Mouse (Mus musculus): Measurements from ENCODE around the gene Clip3. TPM values are rescaled to one million over a fixed set of nuclear protein-coding genes. Genes with fewer than 3 reads are reported as not detected.
A peak's percentile ranks its signal among the peaks of the same experiment; 100 is the strongest.

Clip3 gene
- polyA plus RNA-seq, 1 experiment = 19.4 TPM

- TF ChIP-seq POLR2AphosphoS2 (IDR thresholded peaks at IDR 0.05; ENCODE audit: insufficient read length, low read depth) (peak; percentile 46), MYOG (IDR thresholded peaks at IDR 0.05; ENCODE audit: control insufficient read depth in 1 of 3, insufficient read depth in 1 of 3, insufficient read length in 2 of 3, low read depth in 2 of 3) (peak in 1 of 3 experiments; percentile 16), SRF (IDR thresholded peaks at IDR 0.05; ENCODE audit: control insufficient read depth, insufficient read length, low read depth) (no peak)
- Histone ChIP-seq H3K4me2 (ENCODE audit: low read depth) (no peak overlapping the region), H3K79me2 (ENCODE audit: control insufficient read depth, insufficient read depth) (no peaks in the 10 kb centered on the region), H3ac (ENCODE audit: control insufficient read depth, insufficient read length) (no peak overlapping the region), H3K27me3 (ENCODE audit: control insufficient read depth, insufficient read depth, insufficient read length) (no peaks in the 10 kb centered on the region), H3K4me3 (no peak overlapping the region), H3K36me3 (ENCODE audit: control insufficient read depth, insufficient read depth) (no peaks in the 10 kb centered on the region)
Observed at GRCm38 (mm10) chr7:30313666-30314320, 22.3 kb downstream of the Clip3 start.

GRCm38 (mm10) chr7:30314721-30315155, 23.2 kb downstream of the Clip3 start, which contains the start of gene Syne4:
Gene Syne4, plus strand, starts transcription at chr7:30314807.
- Histone ChIP-seq H3K79me2 (ENCODE audit: control insufficient read depth, insufficient read depth) (no peaks in the 10 kb centered on the region), H3K4me3 (no peak within 1 kb of the TSS), H3K36me3 (ENCODE audit: control insufficient read depth, insufficient read depth) (no peaks in the 10 kb centered on the region), H3ac (ENCODE audit: control insufficient read depth, insufficient read length) (no peak within 1 kb of the TSS), H3K4me2 (ENCODE audit: low read depth) (no peak within 1 kb of the TSS), H3K27me3 (ENCODE audit: control insufficient read depth, insufficient read depth, insufficient read length) (no peaks in the 10 kb centered on the region)
- TF ChIP-seq MAX (IDR thresholded peaks at IDR 0.05; ENCODE audit: low read depth) (no peak), SRF (IDR thresholded peaks at IDR 0.05; ENCODE audit: control insufficient read depth, insufficient read length, low read depth) (no peak), TCF3 (IDR thresholded peaks at IDR 0.05; ENCODE audit: insufficient read length, low read depth) (no peak), REST (IDR thresholded peaks at IDR 0.05; ENCODE audit: insufficient read depth, insufficient read length) (no peak), POLR2AphosphoS2 (IDR thresholded peaks at IDR 0.05; ENCODE audit: insufficient read length, low read depth) (no peak), TCF12 (IDR thresholded peaks at IDR 0.05; ENCODE audit: insufficient read depth, poor library complexity, severe bottlenecking) (no peak), E2F4 (IDR thresholded peaks at IDR 0.05; ENCODE audit: insufficient read depth) (no peak), MYOD1 (IDR thresholded peaks at IDR 0.05; ENCODE audit: control insufficient read depth in 1 of 3, insufficient read length in 2 of 3, low read depth in 2 of 3) (no peak), POLR2A (IDR thresholded peaks at IDR 0.05; ENCODE audit: insufficient read length, low read depth) (no peak), CEBPB (IDR thresholded peaks at IDR 0.05; ENCODE audit: insufficient read depth, poor library complexity, severe bottlenecking) (no peak), MYOG (IDR thresholded peaks at IDR 0.05; ENCODE audit: control insufficient read depth in 1 of 3, insufficient read depth in 1 of 3, insufficient read length in 2 of 3, low read depth in 2 of 3) (no peak), USF1 (IDR thresholded peaks at IDR 0.05; ENCODE audit: low read depth) (no peak)

GRCm38 (mm10) chr7:30315559-30316529, 24.3 kb downstream of the Clip3 start:
- no peak overlapping the region for H3K4me3 ChIP-seq

GRCm38 (mm10) chr7:30318142-30318541, 26.6 kb downstream of the Clip3 start:
- Histone ChIP-seq H3K79me2 (ENCODE audit: control insufficient read depth, insufficient read depth) (no peaks in the 10 kb centered on the region), H3K4me3 (no peak overlapping the region), H3K27me3 (ENCODE audit: control insufficient read depth, insufficient read depth, insufficient read length) (no peaks in the 10 kb centered on the region), H3ac (ENCODE audit: control insufficient read depth, insufficient read length) (no peak overlapping the region), H3K36me3 (ENCODE audit: control insufficient read depth, insufficient read depth) (no peaks in the 10 kb centered on the region), H3K4me2 (ENCODE audit: low read depth) (no peak overlapping the region)
- TF ChIP-seq USF1 (IDR thresholded peaks at IDR 0.05; ENCODE audit: low read depth) (no peak), E2F4 (IDR thresholded peaks at IDR 0.05; ENCODE audit: insufficient read depth) (no peak), TCF12 (IDR thresholded peaks at IDR 0.05; ENCODE audit: insufficient read depth, poor library complexity, severe bottlenecking) (no peak), POLR2A (IDR thresholded peaks at IDR 0.05; ENCODE audit: insufficient read length, low read depth) (no peak), REST (IDR thresholded peaks at IDR 0.05; ENCODE audit: insufficient read depth, insufficient read length) (no peak), MYOG (IDR thresholded peaks at IDR 0.05; ENCODE audit: control insufficient read depth in 1 of 3, insufficient read depth in 1 of 3, insufficient read length in 2 of 3, low read depth in 2 of 3) (no peak), MYOD1 (IDR thresholded peaks at IDR 0.05; ENCODE audit: control insufficient read depth in 1 of 3, insufficient read length in 2 of 3, low read depth in 2 of 3) (no peak), POLR2AphosphoS2 (IDR thresholded peaks at IDR 0.05; ENCODE audit: insufficient read length, low read depth) (no peak), TCF3 (IDR thresholded peaks at IDR 0.05; ENCODE audit: insufficient read length, low read depth) (no peak), CEBPB (IDR thresholded peaks at IDR 0.05; ENCODE audit: insufficient read depth, poor library complexity, severe bottlenecking) (no peak), MAX (IDR thresholded peaks at IDR 0.05; ENCODE audit: low read depth) (no peak), SRF (IDR thresholded peaks at IDR 0.05; ENCODE audit: control insufficient read depth, insufficient read length, low read depth) (no peak)

More at GRCm38 (mm10) chr7:30315559-30316529, 24.3 kb downstream of the Clip3 start:
- Histone ChIP-seq H3K36me3 (ENCODE audit: control insufficient read depth, insufficient read depth) (no peaks in the 10 kb centered on the region), H3K79me2 (ENCODE audit: control insufficient read depth, insufficient read depth) (no peaks in the 10 kb centered on the region), H3K27me3 (ENCODE audit: control insufficient read depth, insufficient read depth, insufficient read length) (no peaks in the 10 kb centered on the region), H3ac (ENCODE audit: control insufficient read depth, insufficient read length) (no peak overlapping the region), H3K4me2 (ENCODE audit: low read depth) (no peak overlapping the region)
- TF ChIP-seq MYOG (IDR thresholded peaks at IDR 0.05; ENCODE audit: control insufficient read depth in 1 of 3, insufficient read depth in 1 of 3, insufficient read length in 2 of 3, low read depth in 2 of 3) (no peak), MAX (IDR thresholded peaks at IDR 0.05; ENCODE audit: low read depth) (no peak), TCF3 (IDR thresholded peaks at IDR 0.05; ENCODE audit: insufficient read length, low read depth) (no peak), TCF12 (IDR thresholded peaks at IDR 0.05; ENCODE audit: insufficient read depth, poor library complexity, severe bottlenecking) (no peak), MYOD1 (IDR thresholded peaks at IDR 0.05; ENCODE audit: control insufficient read depth in 1 of 3, insufficient read length in 2 of 3, low read depth in 2 of 3) (no peak), REST (IDR thresholded peaks at IDR 0.05; ENCODE audit: insufficient read depth, insufficient read length) (no peak), E2F4 (IDR thresholded peaks at IDR 0.05; ENCODE audit: insufficient read depth) (no peak), POLR2A (IDR thresholded peaks at IDR 0.05; ENCODE audit: insufficient read length, low read depth) (no peak), USF1 (IDR thresholded peaks at IDR 0.05; ENCODE audit: low read depth) (no peak), CEBPB (IDR thresholded peaks at IDR 0.05; ENCODE audit: insufficient read depth, poor library complexity, severe bottlenecking) (no peak), POLR2AphosphoS2 (IDR thresholded peaks at IDR 0.05; ENCODE audit: insufficient read length, low read depth) (no peak)
